Mouse (Mus musculus): ENCODE data around the gene Oip5. TPM values are rescaled to one million over a fixed set of nuclear protein-coding genes. Genes with fewer than 3 reads are reported as not detected.
"Not testable (repeated sequence)": the region's sequence is repeated elsewhere in the genome, so short reads cannot be mapped to it uniquely, and the experiment has no call there.

Gene Oip5
- total RNA-seq (2021) = 1 to 10 TPM; 2.4 to 2.8 TPM

- intact Hi-C loops (cut with DNase I) = no loop called here
- peak; percentile 95 for DNase-seq
Observed at GRCm38 (mm10) chr2:119618199-119618982, at the start of gene Oip5, which contains the start of gene Nusap1. Gene Oip5, minus strand, starts transcription at chr2:119618469. Gene Nusap1, plus strand, starts transcription at chr2:119618298.

DNA sequence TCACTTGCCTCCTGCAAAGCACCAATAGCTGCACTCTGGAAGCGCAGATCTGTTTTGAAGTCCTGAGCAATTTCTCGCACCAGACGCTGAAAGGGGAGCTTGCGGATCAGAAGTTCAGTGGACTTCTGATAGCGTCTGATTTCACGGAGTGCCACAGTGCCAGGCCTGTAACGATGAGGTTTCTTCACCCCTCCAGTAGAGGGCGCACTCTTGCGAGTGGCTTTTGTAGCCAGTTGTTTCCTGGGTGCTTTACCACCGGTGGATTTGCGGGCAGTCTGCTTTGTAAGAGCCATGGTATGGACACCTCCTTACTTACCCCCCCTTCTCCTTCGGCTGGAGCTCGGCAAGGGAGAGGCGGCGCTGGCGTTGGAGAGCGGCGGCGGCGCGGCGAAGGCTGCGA, 47.5 kb upstream of the Oip5 start:
- intact Hi-C loops (cut with DNase I); DNase-seq: not testable (repeated sequence)

- intact Hi-C loops (cut with DNase I) = no loop called here
- peak; percentile 71 for DNase-seq
Observed at GRCm38 (mm10) chr2:119662220-119663182, 44.2 kb upstream of the Oip5 start, which contains the start of gene Ndufaf1. Gene Ndufaf1, minus strand, starts transcription at chr2:119662827.

GRCm38 (mm10) chr2:119644254-119644653, 26.0 kb upstream of the Oip5 start:
- intact Hi-C loops (cut with DNase I) = no loop called here
- DNase-seq = no peak

GRCm38 (mm10) chr2:119641214-119641912, 23.1 kb upstream of the Oip5 start:
- no peak for DNase-seq
- intact Hi-C loops (cut with DNase I) = no loop called here

- no peak for DNase-seq
Observed at GRCm38 (mm10) chr2:119636781-119637180, 18.5 kb upstream of the Oip5 start.

DNA sequence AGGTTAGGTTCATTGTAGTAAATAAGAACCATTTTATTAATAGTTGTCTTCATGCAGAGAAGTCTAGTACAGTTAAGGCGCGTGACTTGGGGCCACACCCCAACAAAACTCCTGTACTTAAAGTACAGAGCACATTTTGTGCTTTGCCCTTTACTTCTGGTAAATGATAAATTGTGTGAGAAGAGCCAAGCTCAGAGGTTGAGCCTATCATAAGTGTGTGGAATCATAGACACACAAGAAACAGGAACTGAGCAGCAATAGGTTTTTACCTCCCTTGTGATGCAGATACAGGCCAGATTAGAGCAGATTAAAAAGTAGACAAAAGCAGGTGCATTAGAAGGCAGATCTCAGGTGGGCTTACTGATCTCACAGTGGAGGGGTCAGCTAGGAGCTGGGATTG, 3.0 kb upstream of the Oip5 start:
- intact Hi-C loops (cut with DNase I) = no loop called here
- DNase-seq = no peak

More at GRCm38 (mm10) chr2:119636781-119637180, 18.5 kb upstream of the Oip5 start:
- intact Hi-C loops (cut with DNase I) = no loop called here

DNA sequence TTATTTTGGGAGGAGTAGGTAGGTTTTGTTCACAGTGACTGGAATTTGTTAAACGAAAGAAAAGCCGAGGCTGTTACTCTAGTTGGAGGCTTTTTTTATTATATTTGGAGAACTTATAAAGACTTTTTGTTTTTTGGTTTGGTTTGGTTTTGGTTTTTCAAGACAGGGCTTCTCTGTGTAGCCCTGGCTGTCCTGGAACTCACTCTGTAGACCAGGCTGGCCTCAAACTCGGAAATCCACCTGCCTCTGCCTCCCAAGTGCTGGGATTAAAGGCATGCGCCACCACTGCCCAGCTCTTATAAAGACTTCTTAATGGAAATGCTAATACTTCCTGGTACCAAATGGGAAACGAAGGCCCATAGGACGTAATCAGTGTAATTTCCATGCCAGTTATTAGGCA, 733 bp upstream of the Oip5 start:
- DNase-seq; intact Hi-C loops (cut with DNase I): not testable (repeated sequence)

- intact Hi-C loops (cut with DNase I) = no loop called here
- no peak for DNase-seq
Observed at GRCm38 (mm10) chr2:119617841-119618198, 449 bp downstream of the Oip5 start.

- intact Hi-C loops (cut with DNase I) = no loop called here
- DNase-seq = no peak
Observed at GRCm38 (mm10) chr2:119607023-119607422, 11.2 kb downstream of the Oip5 start.

DNA sequence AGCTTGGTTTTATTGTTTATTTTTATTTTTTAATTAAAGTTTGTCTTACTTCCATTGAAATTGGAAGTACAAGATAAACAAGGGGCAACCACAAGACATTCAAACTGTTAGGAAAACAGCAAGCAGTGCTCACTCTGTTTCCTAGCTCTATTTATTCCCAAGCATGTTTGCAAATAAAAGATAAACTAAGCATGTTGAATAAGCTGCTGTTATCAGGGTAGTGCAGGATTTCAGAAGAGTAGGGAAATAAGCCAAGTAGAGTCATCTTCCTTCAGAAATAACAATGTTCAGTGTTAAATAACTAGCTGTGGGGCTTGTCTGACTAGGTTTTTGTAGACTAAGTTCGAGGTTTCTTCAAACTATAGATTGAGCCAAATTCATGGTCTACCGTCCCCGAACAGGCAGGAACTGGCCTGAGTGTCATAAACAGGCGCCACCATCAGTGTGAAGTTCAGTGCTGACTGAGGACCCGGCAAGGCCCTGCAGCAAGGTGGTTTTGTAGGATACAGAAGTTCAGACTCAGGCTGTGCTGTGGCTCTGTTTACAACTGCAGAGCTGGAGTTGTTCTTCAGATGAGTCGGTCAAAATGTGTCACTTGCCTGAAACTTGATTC, 12.8 kb downstream of the Oip5 start:
- no peak for DNase-seq
- intact Hi-C loops (cut with DNase I) = no loop called here

- DNase-seq = no peak
- intact Hi-C loops (cut with DNase I) = no loop called here
Observed at GRCm38 (mm10) chr2:119603909-119604308, 14.4 kb downstream of the Oip5 start.

- DNase-seq = no peak
- intact Hi-C loops (cut with DNase I) = no loop called here
Observed at GRCm38 (mm10) chr2:119602488-119602887, 15.8 kb downstream of the Oip5 start.

GRCm38 (mm10) chr2:119601575-119601974, 16.7 kb downstream of the Oip5 start:
- DNase-seq = not testable (repeated sequence)

DNA sequence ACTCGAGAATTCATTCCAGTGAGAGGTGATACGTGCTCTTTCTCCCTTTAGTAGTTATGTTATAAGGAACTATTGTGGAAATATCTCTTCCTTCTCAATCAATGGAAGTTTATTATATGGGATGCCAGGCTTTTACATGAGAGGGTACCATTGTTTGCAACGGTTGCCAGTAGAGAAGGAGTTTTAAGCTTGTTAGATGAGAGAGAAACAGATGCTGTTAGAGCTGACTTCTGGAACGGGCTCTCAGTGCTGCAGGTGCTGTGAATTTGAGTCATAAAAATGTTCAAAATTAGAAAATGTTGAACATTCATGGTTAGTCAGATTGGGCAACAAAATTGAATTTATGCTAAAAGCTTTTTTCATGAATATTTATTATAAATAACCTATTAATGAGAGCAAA, 17.2 kb downstream of the Oip5 start:
- no peak for DNase-seq
- intact Hi-C loops (cut with DNase I) = no loop called here

More at GRCm38 (mm10) chr2:119601575-119601974, 16.7 kb downstream of the Oip5 start:
- intact Hi-C loops (cut with DNase I) = not testable (repeated sequence)

- intact Hi-C loops (cut with DNase I) = no loop called here
- DNase-seq = no peak
Observed at GRCm38 (mm10) chr2:119596781-119597330, 21.4 kb downstream of the Oip5 start.

DNA sequence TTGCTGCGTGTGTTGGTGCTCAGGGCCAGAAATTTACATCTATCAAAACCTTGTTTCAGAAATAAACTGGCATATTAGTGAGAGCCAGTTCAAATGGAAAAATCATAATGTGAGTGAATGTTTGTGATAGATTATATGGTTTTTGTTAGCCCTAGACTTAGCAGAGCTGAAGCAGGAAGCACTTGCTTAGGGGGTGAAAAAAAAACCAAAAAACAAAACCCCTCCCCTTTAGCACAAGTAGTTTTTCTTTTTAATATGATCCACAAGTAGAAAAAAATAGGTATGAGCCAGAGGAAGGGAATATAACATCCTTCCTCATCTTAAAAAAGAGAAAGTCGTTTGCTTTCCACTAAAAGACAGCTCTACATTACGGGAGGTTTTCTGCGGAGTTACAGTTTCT, 23.0 kb downstream of the Oip5 start:
- intact Hi-C loops (cut with DNase I) = no loop called here
- no peak for DNase-seq

DNA sequence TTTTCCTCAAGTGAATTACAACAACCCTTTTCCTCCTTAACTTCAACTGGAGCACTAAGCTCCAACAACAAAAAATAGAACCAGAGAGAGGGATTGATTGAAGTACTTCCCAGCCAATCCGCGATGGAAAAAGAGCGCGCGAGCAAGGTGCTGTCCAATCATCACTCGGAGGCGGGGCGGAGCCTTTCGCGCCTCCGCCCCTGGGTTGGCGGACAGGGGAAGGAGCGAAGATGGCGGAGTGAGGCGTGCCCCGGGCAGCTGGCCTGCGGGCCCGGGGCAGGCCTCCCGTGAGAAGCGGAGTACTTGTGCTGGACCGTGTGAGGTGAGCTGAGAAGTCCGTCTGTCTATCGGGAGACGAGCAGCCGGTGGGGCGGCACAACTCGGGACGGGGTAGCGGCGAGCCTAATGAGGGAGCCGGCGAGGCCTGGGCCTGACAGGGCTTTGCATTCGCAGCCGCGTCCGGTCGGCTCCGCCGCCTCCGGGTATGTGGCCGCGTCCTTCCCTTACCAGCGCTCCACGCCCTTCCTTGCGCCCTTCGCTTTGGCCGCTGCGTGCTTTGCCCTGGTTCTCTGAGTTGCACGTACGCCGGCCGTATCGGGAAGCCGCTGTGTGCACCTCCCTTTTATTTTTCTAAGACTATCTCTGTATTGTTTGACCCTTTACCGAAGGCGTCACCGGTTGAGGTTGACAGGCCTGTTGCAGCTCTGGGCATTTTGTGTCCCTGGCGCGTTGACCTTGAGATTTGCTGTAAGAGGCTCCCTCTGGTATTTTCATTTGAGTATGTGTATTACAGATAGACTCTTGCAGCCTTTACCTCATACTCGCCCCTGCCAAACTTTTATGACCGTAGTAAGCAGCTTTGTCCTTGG, 23.9 kb downstream of the Oip5 start:
- intact Hi-C loops (cut with DNase I) = loop anchor here (5.0 kb wide), 1 partner anchor 47 kb away; the partner anchor contains the start of genes Chp1 and Exd1
- DNase-seq = peak; percentile 98

DNA sequence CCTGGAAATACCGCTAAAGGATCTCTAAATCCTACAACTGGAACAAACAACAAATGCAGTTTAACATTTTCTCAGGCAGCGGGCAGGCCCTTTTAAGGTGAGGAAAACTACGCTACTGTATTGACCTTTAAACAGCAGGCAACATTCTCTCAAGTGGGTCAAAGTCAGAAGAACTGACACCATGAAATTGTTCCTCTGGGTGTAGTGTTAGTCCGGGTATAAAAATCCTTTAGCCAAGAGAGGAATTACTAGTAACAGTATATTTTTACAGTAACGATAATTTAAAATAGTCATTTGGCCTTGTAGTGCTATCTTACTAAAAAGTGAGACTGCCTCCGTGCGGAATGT, 24.5 kb downstream of the Oip5 start:
- no peak for DNase-seq
- intact Hi-C loops (cut with DNase I) = loop anchor here (5.0 kb wide), 1 partner anchor 46 kb away; the partner anchor contains the start of genes Chp1 and Exd1
